Mouse (Mus musculus) brain, embryonic 14.5 days (tissue): ENCODE data around the gene Olfr323.

Source experiments
- CTCF ChIP-seq: fragments of 200-500 bp; IDR thresholded peaks from 2 replicates; pipeline ENCODE4 v1.5.1; 2012; ENCODE audit warnings: inconsistent platforms, mild to moderate bottlenecking, moderate library complexity, borderline replicate concordance; ENCODE audit not compliant: insufficient read depth, insufficient read length; ENCODE audit errors: extremely low read depth
- POLR2A ChIP-seq: fragments of 200-500 bp; IDR thresholded peaks from 2 replicates; pipeline ENCODE4 v1.6.1; 2012; ENCODE audit warnings: mild to moderate bottlenecking, inconsistent platforms, borderline replicate concordance; ENCODE audit not compliant: poor library complexity, insufficient read depth, insufficient read length, severe bottlenecking; ENCODE audit errors: extremely low read depth

DNA sequence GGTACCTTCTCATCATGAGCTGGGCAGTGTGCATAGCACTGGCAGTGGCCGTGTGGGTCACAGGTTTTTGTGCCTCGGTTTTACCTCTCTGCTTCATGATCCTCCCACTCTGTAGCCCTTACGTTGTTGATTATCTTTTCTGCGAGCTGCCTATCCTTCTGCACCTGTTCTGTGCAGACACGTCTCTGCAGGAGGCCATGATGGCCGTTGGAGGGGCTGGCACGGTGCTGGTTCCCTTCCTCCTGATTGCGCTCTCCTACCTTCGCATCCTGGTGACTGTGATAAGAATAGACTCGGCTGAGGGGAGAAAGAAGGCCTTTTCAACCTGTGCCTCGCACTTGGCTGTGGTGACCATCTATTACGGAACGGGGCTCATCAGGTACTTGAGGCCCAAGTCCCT is 32.5 kb downstream of the Olfr323 start:
- TF ChIP-seq CTCF (no peak), POLR2A (no peak)
